Mouse (Mus musculus) lung, embryonic 14.5 days (tissue): ENCODE measurements around the gene Umad1. TPM values are rescaled to one million over a fixed set of nuclear protein-coding genes. Genes with fewer than 3 reads are reported as not detected.

Experiments used
- ATAC-seq: fragments of 200-750 bp; cut with Nextera tagmentation; 2 replicates; pipeline ENCODE4 v1.8.0; 2017; ENCODE audit warnings: mild to moderate bottlenecking, moderate TSS enrichment, moderate library complexity; ENCODE audit not compliant: insufficient read depth
- DNase-seq: peaks from one replicate; pipeline ENCODE4 v3.0.0-alpha.2; 2015
- H3K27ac ChIP-seq: fragments of 300-500 bp; sonication (generic); 2 replicates; pipeline ENCODE4 v1.5.1; 2014; ENCODE audit warnings: low read depth, mild to moderate bottlenecking, moderate library complexity
- H3K27me3 ChIP-seq: fragments of 300-500 bp; sonication (generic); 2 replicates; pipeline ENCODE4 v1.6.1; 2014; ENCODE audit warnings: low read length, control low read depth; ENCODE audit not compliant: insufficient read depth
- H3K36me3 ChIP-seq: fragments of 300-500 bp; sonication (generic); 2 replicates; pipeline ENCODE4 v1.6.1; 2014; ENCODE audit warnings: control low read depth; ENCODE audit not compliant: insufficient read depth
- H3K4me1 ChIP-seq: fragments of 300-500 bp; sonication (generic); 2 replicates; pipeline ENCODE4 v1.6.1; 2014; ENCODE audit warnings: antibody characterized with exemption, control low read depth; ENCODE audit not compliant: insufficient read depth
- H3K4me2 ChIP-seq: fragments of 300-500 bp; sonication (generic); 2 replicates; pipeline ENCODE4 v1.6.1; 2014; ENCODE audit warnings: mild to moderate bottlenecking
- H3K4me3 ChIP-seq: fragments of 300-500 bp; sonication (generic); 2 replicates; pipeline ENCODE4 v1.5.1; 2014; ENCODE audit warnings: low read depth, low read length
- H3K9ac ChIP-seq: fragments of 300-500 bp; sonication (generic); 2 replicates; pipeline ENCODE4 v1.6.1; 2014
- H3K9me3 ChIP-seq: fragments of 300-500 bp; sonication (generic); 2 replicates; pipeline ENCODE4 v1.6.1; 2016; ENCODE audit warnings: low read depth, low read length, control low read depth
- CTCF ChIP-seq: IDR thresholded peaks from 2 replicates; pipeline ENCODE4 v1.5.1; 2016; ENCODE audit warnings: antibody characterized with exemption, low read depth
- WGBS: fragments of 180-500 bp; shearing (Covaris S2); extraction: QIAGEN DNeasy Blood & Tissue Kit; methylation state at CpG from one replicate; pipeline ENCODE4 v1.1.7; 2014; 5-methylcytosine and 5-hydroxymethylcytosine counted together
- polyA plus RNA-seq: library from polyadenylated mRNA; unstranded; fragments of >200 nt; fragmentation: Nextera tagmentation; extraction: Ambion mirVana; gene quantifications from 2 replicates; pipeline ENCODE4 v1.2.1, GENCODE M21; 2014

Gene Umad1
- polyA plus RNA-seq, 1 experiment from 2014 or later = 21.1 TPM

- no peak for TF ChIP-seq CTCF
- no peak for ATAC-seq
- Histone ChIP-seq H3K4me3 (no peak overlapping the region), H3K27ac (no peak overlapping the region), H3K9ac (no peak overlapping the region), H3K27me3 (no peaks in the 10 kb centered on the region), H3K4me1 (0 out of 2 replicates have a peak, but pooled peaks cover 3% of the 10 kb centered on the region), H3K9me3 (no peaks in the 10 kb centered on the region), H3K36me3 (no peaks in the 10 kb centered on the region), H3K4me2 (no peak overlapping the region)
- no peak for DNase-seq
- 82% methylated on average over 2 of the region's 2 CpGs for WGBS
Observed at GRCm38 (mm10) chr6:8462447-8462846, 203.4 kb downstream of the Umad1 start.

DNA sequence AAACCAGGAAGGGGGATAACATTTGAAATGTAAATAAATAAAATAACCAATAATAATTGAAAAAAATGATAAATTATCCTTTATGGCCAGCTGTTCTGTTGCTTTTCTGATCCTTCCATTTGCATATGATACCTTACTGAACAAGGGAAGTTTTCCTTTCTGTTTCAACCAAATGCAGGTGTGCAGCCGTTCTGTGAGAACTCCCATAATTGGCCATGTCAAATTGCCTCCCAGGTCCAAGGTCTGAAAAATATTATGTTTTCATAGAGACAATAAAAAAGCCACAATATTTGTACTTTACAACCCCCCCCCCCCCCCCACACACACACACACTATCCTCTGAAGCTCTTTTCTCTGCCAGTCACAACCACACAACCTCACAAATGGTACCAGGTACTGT, 206.3 kb downstream of the Umad1 start:
- H3K27me3 ChIP-seq = no peaks in the 10 kb centered on the region
- no peak for ATAC-seq
- H3K4me2 ChIP-seq = no peak overlapping the region
- H3K9ac ChIP-seq = no peak overlapping the region
- WGBS = 74% methylated on average over 1 of the region's 1 CpGs
- peaks cover 5% of the 10 kb centered on the region; the same call in 1 of the 2 replicates for H3K4me1 ChIP-seq
- no peak overlapping the region for H3K4me3 ChIP-seq
- no peak for TF ChIP-seq CTCF
- H3K36me3 ChIP-seq = no peaks in the 10 kb centered on the region
- no peak for DNase-seq
- H3K9me3 ChIP-seq = no peaks in the 10 kb centered on the region
- no peak overlapping the region for H3K27ac ChIP-seq

GRCm38 (mm10) chr6:8465985-8466384, 206.9 kb downstream of the Umad1 start:
- no peak for ATAC-seq
- Histone ChIP-seq H3K36me3 (no peaks in the 10 kb centered on the region), H3K9ac (no peak overlapping the region), H3K27ac (peak overlapping the region; percentile 37), H3K4me2 (no peak overlapping the region), H3K4me3 (no peak overlapping the region), H3K27me3 (no peaks in the 10 kb centered on the region), H3K9me3 (no peaks in the 10 kb centered on the region), H3K4me1 (peaks cover 5% of the 10 kb centered on the region; the same call in 1 of the 2 replicates)
- WGBS = 48% methylated on average over 5 of the region's 5 CpGs
- TF ChIP-seq CTCF = no peak
- DNase-seq = peak; percentile 31

DNA sequence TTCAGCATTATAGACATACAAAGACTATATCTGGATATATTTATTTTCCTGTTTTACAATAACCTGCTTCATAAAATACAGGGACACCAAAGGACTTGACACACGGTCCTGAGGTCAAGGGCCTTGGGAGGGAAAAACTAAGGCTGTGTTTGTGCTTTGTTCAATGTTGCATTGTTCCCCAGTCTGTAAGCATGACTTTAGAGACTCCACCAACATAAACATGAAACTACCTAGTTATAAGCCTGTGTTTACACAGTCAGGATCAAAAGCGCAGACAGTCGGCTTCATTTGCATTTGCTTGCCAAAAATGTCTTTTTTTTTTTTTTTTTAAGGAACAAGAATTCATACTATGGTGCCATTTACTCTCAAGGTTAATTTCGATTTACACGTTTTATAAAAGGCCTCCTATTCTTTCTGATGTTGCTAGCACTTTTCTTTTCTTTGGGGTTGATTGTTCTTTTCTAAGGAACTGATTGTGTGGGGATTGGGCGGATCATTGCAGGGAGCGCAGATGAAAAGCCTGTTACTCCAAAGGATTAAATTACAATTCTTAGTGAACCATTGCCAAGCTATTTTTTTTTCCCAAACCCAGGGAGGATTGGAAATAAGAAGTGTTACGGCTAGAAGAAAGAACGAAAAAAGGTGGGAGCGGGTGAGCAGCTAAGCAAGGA, 208.7 kb downstream of the Umad1 start:
- DNase-seq = peak; percentile 35
- H3K4me1 ChIP-seq = peaks cover 8% of the 10 kb centered on the region
- no peak overlapping the region for H3K9ac ChIP-seq
- ATAC-seq = no peak
- H3K9me3 ChIP-seq = no peaks in the 10 kb centered on the region
- no peaks in the 10 kb centered on the region for H3K36me3 ChIP-seq
- peak overlapping the region; percentile 15; the same call in 1 of the 2 replicates for H3K27ac ChIP-seq
- H3K4me3 ChIP-seq = no peak overlapping the region
- 61% methylated on average over 10 of the region's 10 CpGs for WGBS
- no peak for TF ChIP-seq CTCF
- H3K4me2 ChIP-seq = no peak overlapping the region
- H3K27me3 ChIP-seq = no peaks in the 10 kb centered on the region

DNA sequence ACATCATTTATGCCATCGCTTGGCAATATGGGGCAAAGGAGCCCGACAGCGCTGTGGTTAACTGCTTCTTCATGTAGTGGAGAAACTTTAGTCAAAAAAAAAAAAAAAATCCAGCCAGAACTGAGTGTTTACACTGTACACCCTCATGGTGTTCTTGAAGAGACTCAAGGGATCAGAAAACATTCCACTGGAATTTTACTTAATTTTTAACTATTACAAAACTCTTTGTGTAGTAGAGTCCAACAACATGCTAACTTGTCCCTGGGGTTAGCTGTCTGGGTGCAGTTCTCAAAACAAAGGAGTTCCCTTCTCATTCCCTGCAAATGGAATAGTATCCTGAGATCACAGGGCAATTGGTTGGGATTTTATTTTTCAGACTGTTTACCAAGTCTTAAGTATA, 210.8 kb downstream of the Umad1 start:
- WGBS = 59% methylated on average over 3 of the region's 3 CpGs
- Histone ChIP-seq H3K4me2 (no peak overlapping the region), H3K9me3 (no peaks in the 10 kb centered on the region), H3K9ac (no peak overlapping the region), H3K4me1 (peaks cover 25% of the 10 kb centered on the region), H3K36me3 (no peaks in the 10 kb centered on the region), H3K27ac (peak overlapping the region; percentile 2; the same call in 1 of the 2 replicates), H3K27me3 (no peaks in the 10 kb centered on the region), H3K4me3 (no peak overlapping the region)
- TF ChIP-seq CTCF = no peak
- DNase-seq (peak; percentile 45), ATAC-seq (peak; percentile 44)

- no peak overlapping the region for H3K4me3 ChIP-seq
- TF ChIP-seq CTCF = no peak
- no peaks in the 10 kb centered on the region for H3K36me3 ChIP-seq
- H3K27me3 ChIP-seq = no peaks in the 10 kb centered on the region
- H3K4me1 ChIP-seq = peaks cover 25% of the 10 kb centered on the region
- H3K9me3 ChIP-seq = no peaks in the 10 kb centered on the region
- no peak overlapping the region for H3K4me2 ChIP-seq
- no peak overlapping the region for H3K9ac ChIP-seq
- H3K27ac ChIP-seq = peak overlapping the region; percentile 76
- no peak for ATAC-seq
- DNase-seq = no peak
- 75% methylated on average over 3 of the region's 3 CpGs for WGBS
Observed at GRCm38 (mm10) chr6:8472125-8472524, 213.0 kb downstream of the Umad1 start.

DNA sequence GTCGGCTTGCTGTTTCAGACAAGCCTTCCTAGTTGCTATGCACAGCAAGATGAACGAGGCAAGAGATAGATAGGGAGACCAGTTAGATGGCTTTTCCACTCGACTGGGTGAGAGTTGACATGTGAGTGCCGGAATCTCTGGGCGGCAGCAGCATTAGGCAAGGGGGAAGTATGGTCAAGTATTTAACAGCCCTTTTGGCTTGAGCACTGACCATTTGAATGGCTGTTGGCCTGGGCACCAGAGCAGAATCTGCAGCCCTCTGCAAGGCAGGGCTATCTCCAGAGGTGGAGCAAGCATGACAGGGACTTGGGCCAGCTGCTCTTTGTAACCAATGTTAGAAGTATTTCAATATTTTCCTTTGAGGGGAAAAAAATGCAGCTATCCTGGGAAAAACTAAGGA, 213.8 kb downstream of the Umad1 start:
- no peak overlapping the region for H3K4me3 ChIP-seq
- H3K4me2 ChIP-seq = no peak overlapping the region
- H3K27me3 ChIP-seq = no peaks in the 10 kb centered on the region
- ATAC-seq (peak; percentile 57), DNase-seq (peak; percentile 68)
- H3K9me3 ChIP-seq = no peaks in the 10 kb centered on the region
- 12% methylated on average over 5 of the region's 5 CpGs for WGBS
- no peak for TF ChIP-seq CTCF
- peaks cover 20% of the 10 kb centered on the region for H3K4me1 ChIP-seq
- no peaks in the 10 kb centered on the region for H3K36me3 ChIP-seq
- no peak overlapping the region for H3K9ac ChIP-seq
- H3K27ac ChIP-seq = peak overlapping the region; percentile 76
